Mouse (Mus musculus): ENCODE measurements around the gene Adcy3.

Adcy3 gene

DNA sequence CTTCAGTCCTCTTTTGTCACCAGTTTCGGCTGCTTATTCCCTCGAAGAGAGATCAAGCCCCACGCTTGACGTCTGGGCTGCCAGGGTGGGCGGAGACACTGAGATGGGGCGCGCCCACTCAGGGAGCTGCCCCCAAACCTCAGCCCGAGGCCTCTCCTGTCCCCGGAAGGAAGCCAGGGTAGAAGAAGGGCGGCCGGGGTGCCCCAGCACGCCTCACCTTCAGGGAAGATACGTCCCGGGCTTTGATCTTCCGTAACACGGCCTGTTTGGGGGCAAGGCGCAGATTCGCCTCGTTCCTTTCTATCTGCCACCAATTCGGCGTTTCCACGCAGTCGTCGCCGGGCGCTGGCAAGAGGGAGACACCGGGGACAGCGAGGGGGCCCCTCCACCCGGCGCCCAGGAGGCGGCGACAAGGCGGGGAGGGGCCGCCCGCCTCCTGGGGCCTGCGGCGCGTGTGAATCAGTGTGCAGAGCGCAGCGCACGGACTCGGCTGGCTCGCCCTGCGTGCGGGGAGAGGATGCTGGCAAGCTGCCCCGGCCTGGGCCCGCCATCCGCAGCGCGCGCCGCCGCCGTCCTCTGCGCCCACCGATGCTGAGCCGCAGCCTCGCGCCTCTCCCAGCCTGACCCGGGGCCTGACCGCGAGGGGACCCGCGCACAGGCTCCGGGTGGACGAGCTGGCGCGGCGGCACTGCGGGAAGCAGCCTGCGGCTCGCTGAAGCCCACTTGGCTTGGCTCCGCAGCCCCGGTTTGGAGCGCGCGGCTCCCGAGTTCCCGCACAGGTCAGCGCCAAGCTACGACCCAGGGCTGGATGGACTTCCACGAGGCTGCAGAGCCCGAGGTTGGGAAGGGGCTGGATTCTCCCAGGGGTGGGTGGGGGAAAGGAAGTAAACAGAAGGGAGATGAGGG is at the start of gene Adcy3:
Gene Adcy3, plus strand, starts transcription at position 163 of the 906 bp plus-strand sequence.
- DNase-seq (ENCODE audit: low spot score in 2 of 2), result peak; percentile 38 to 46

DNA sequence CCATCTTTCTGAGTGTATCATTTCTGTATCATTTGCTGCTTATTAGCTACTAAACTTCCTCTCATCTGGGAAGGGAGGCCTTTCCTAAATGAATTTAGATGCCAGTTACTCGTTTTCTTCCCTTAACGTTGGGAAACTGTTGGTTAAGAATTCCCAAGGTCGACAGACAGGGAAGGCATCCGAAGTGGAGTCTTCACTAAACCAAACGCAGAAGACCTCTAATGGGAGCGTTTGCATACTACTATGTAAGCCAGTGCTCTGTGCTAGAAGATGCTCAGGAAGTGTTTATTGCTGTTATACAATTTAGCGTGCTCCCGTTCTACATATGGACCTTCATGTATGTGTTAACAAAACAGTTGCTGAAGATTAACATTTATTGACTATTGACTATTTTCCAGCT is 49.5 kb upstream of the Adcy3 start:
- no peak for DNase-seq (ENCODE audit: low spot score in 2 of 2)

GRCm38 (mm10) chr12:4107383-4107782 is 25.5 kb upstream of the Adcy3 start:
- peak; percentile 40 to 66 for DNase-seq (ENCODE audit: low spot score in 2 of 2)

- no peak for DNase-seq (ENCODE audit: low spot score in 2 of 2)
Observed at GRCm38 (mm10) chr12:4116132-4116531, 16.8 kb upstream of the Adcy3 start.

DNA sequence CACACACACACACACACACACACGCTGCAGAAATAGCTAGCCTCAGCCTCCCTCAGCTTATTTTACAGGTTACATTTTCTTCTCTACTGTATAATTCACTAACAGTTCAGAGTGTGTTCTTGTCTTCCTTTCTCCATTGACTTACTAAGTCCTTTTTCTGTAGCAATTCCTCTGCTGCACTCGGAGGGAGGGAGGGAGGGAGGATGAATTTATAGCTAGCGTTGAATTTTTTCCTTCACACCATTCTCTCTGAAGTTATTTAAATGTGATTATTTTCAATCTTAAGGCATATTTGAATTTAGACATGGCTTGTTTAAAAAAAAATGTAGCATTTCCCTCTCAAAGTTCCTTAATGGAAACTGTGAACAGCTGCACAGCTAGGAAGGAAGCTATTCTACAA is 15.8 kb upstream of the Adcy3 start:
- no peak for DNase-seq (ENCODE audit: low spot score in 2 of 2)

- peak; percentile 47 to 54 for DNase-seq (ENCODE audit: low spot score in 2 of 2)
Observed at GRCm38 (mm10) chr12:4117579-4117978, 15.3 kb upstream of the Adcy3 start.

GRCm38 (mm10) chr12:4127346-4127745 is 5.6 kb upstream of the Adcy3 start:
- DNase-seq (ENCODE audit: low spot score in 2 of 2), result no peak

DNA sequence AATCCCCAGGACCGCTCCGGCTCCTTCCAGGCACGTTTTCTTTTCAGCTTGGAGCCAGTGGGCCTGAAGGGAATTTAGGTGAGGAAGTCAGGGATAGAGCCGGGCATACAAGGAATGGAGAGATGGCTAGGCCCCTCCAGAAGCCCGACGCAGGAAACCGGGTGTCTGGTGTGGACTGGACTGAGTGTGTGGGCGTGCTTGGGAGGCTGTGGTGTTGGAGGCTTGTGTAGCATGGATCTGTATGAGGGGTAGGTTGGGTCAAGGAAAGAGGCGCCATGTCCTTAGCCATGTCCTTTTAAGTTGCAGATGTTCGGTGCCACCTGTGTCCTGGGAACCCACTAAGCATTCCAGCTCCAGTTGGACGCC is 927 bp downstream of the Adcy3 start:
- DNase-seq (ENCODE audit: low spot score in 2 of 2), result no peak

DNA sequence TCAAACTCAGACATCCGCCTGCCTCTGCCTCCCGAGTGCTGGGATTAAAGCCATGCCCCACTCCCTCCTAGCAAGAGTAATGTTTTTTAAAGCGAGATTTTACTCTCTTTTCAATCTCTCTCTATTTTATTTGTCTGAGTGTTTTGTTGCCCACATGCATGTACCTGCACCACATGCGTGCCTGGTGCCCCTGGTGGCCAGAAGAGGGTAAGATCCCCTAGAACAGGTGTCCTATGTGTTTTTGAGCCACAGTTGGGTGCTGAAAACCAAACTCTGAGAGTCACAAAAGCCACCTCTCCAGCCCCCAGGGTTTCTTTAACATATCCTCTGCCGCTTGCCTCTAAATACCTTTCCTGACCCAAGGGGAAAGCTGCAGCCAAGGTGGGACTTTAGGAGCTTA is 10.3 kb downstream of the Adcy3 start:
- no peak for DNase-seq (ENCODE audit: low spot score in 2 of 2)

- no peak for DNase-seq (ENCODE audit: low spot score in 2 of 2)
Observed at GRCm38 (mm10) chr12:4150936-4151335, 18.0 kb downstream of the Adcy3 start.

- no peak for DNase-seq (ENCODE audit: low spot score in 2 of 2)
Observed at GRCm38 (mm10) chr12:4151969-4152368, 19.1 kb downstream of the Adcy3 start.

DNA sequence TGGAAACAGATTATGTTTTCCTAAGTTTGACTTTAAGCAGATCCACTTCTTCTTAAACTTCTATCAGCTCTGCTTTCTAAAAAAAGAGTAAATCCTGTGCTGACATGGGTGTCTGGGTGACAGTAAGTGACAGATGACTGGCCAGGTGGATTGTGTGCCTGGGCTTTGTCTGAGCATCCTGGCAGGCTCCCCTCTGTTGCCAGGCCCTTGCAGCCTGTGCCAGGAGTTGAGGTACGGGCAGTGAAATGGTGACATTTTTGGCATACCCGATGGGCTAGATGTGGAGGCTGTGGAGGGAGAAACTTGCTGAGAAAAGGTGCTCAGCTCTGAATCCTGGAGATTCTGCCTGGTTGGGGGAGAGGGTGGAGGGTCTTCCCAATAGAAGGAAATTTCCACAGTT is 24.6 kb downstream of the Adcy3 start:
- no peak for DNase-seq (ENCODE audit: low spot score in 2 of 2)

- no peak for DNase-seq (ENCODE audit: low spot score in 2 of 2)
Observed at GRCm38 (mm10) chr12:4158179-4158578, 25.3 kb downstream of the Adcy3 start.

DNA sequence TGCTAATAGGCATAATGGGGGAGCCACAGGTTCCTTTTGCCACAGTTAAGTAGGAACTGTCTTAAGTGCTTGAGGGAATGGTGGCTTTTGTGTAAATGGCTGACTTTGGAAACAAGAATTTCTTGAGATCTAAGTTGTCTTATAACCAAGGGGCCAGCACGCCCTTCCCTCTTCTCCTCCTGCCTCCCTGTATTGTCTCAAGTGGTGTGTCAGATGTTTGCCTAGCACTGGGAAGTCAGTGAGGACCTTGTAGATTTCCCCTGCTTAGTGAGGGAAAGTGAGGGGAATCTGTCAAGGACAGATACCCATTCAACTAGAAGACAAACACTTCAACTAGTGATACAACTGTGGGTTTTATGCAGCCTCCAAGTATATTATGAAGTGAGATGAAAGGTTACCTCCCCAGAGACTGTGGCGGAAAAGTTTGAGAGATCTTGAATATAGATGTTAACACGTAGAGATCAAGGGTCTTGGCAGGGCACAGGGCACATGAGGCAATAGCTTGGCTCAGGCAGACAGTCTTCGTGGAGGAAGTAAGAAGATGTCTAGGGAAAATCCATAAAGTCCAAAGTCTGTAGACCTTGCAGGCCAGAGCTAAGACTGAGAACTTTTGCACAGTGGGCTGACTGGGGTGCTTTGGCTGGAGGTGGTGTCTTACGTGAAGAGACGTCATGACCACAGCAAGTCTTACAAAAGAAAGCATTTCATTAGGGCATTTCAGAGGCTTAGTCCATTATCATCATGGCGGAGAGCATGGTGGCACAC is 26.1 kb downstream of the Adcy3 start:
- no peak for DNase-seq (ENCODE audit: low spot score in 2 of 2)

DNA sequence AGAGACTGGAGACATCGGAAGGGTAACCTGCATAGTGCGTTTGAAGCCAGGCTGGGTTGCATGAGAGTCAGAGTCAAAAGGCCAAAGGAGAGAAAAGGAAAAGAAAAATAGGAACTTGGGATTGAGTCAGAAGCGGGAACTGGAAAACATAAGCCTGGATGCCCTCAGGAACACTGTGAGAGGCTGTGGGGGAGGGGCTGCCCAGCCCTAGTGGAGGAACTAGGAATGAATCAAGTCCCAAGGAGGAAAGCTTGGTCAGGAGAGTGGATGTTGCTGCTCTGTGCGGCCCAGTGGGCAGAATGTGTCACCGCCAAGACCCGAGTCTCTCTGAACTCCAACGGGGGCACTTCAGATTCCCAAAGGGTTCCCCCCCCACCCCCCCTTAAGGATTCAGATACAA is 27.4 kb downstream of the Adcy3 start:
- no peak for DNase-seq (ENCODE audit: low spot score in 2 of 2)

- no peak for DNase-seq (ENCODE audit: low spot score in 2 of 2)
Observed at GRCm38 (mm10) chr12:4162886-4163285, 30.0 kb downstream of the Adcy3 start.

GRCm38 (mm10) chr12:4166970-4167369 is 34.1 kb downstream of the Adcy3 start:
- no peak for DNase-seq (ENCODE audit: low spot score in 2 of 2)

DNA sequence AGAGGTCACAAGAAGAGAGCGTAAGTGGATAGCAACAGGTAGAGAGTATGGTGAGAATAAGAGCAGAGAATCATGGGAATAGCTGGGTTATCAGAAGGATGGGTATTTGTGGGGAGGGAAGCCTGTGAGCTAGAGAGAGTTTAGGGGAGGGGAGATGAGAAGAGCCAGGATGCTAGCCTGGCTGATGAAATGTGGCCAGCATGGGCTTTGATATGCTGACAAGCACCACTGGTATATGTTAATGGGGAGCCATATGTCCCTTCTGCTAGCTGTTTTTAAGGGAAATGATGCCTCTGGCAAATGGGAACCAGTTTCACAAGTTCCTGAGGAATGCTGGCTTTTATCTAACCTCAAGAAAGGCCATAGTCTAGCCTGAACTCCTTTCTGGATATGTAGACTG is 36.2 kb downstream of the Adcy3 start:
- no peak for DNase-seq (ENCODE audit: low spot score in 2 of 2)

- DNase-seq (ENCODE audit: low spot score in 2 of 2), result no peak
Observed at GRCm38 (mm10) chr12:4169622-4170021, 36.7 kb downstream of the Adcy3 start.

DNA sequence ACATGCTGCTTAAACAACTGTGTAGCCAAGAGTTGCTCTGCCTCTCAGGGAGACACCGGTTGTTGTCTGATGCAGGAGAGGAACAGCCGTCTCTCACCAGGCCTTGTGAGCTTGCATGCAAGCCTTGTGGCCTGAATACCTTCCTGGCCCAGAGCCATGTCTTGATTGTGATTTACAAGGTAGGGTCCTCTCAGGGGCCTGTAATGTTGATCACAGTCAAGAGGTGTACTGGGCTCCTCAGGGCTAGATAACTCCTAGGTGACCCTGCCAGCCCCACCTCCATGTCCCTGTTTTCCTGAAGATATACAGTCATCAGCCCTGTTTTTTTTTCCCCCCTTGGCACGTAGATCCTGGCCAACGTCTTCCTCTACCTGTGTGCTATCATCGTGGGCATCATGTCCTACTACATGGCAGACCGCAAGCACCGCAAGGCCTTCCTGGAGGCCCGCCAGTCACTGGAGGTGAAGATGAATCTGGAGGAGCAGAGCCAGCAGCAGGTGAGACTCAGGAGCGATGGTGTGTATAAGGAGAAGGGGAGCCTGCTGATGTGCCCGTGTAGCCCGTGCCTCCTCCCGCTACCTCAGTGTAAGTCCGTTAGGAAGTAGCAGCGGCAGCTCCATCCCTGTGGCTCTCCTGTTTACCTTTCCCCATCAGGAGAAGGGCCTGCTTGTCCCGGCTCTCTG is 40.3 kb downstream of the Adcy3 start:
- no peak for DNase-seq (ENCODE audit: low spot score in 2 of 2)

GRCm38 (mm10) chr12:4178839-4179238 is 45.9 kb downstream of the Adcy3 start:
- no peak for DNase-seq (ENCODE audit: low spot score in 2 of 2)

DNA sequence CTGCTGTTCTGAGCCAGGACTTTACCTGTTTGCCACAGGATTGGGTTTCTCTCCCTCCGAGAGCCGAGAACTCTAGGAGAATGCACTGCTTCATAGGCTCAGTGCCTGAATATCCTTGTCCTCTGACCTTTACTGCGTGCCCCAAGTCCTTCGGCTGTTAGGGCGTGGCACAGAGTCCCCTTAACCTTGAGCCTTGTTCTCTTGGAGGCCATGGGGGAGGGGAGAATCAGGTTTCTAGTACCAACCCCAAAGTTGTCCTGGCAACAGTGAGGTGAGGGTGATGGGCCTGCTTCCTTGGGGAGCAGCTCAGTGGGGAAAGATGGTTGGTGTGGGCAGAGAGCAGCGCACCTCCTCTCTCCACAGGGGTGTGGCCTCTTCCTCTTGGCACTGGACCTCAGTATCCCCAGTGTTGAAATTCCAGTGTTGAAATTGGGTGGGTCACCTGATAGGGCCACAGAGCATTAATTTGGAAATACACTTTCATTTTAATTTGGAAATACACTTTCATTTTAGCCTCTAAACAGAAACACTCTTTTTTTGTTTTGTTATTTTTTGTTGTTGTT is 46.8 kb downstream of the Adcy3 start:
- no peak for DNase-seq (ENCODE audit: low spot score in 2 of 2)
